Comparison of ENCODE assay signal across 13 mouse cellular contexts in the genomic region with DNA sequence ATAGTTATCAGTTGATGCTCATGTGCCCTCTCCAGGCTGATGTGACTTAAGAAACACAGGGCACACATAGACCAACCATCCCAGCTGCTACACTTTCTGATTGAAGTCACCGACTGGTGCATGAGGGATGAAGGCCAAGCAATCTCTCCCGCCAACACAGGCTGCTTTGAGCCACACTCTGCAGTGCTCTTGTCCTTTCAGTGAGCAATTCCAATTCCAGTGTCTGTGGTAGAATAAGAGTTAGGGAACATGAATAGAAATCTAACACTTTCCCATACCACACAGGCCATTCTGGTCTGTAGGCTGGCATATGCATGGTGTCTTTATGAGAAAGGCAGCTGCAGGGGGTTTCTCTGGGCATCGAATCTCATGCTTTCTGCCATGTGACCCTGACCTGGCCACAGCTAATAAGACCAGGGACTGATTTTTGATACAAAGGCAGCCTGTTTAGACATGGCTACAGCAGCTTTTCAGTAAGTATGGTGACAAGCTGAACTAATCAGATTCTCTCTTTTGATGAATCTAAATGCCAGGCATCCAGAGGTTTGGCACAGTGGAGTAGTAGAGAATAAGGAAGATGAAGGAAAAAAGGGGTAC.
DNase-seq lines count a peak whose midpoint lies in the region; ATAC-seq and TF ChIP-seq lines count a peak whose summit lies in the region.
"Had no signal": no experiment of that assay in that cellular context is flagged by ENCODE, and none has a peak within 500 bp of the region (broad histone marks: within the 10 kb centered on the region; RNA-seq: fewer than 3 reads in every experiment).

No protein-coding gene starts in this region.

- H3K27ac ChIP-seq in left cerebral cortex, adult 2 months, result no peak overlapping the region
- no peak overlapping the region for H3K27ac ChIP-seq in hindbrain, embryonic 12.5 days
- no peak overlapping the region for H3K27ac ChIP-seq in midbrain, embryonic 15.5 days

- no peak overlapping the region for H3K4me2 ChIP-seq in hindbrain, embryonic 12.5 days (replicated peaks)
- H3K4me2 ChIP-seq in midbrain, embryonic 15.5 days, result no peak overlapping the region

- no peaks in the 10 kb centered on the region for H3K36me3 ChIP-seq in hindbrain, embryonic 12.5 days
- H3K36me3 ChIP-seq in midbrain, embryonic 15.5 days (replicated peaks), result no peaks in the 10 kb centered on the region
- H3K36me3 ChIP-seq: G1E had no signal

- 50% methylated on average over 3 of the region's 3 CpGs for WGBS in hindbrain, embryonic 12.5 days
- WGBS in midbrain, embryonic 15.5 days, result 34% methylated on average over 3 of the region's 3 CpGs

- intact Hi-C loops in left cerebral cortex, postnatal 25 days (cut with DNase I), result no loop called here
- intact Hi-C loops in left cerebral cortex, adult 2 months (cut with DNase I), result no loop called here

- ATAC-seq in hindbrain, embryonic 12.5 days (ENCODE audit: low FRiP score), result peak; percentile 54
- peak; percentile 88 for ATAC-seq in midbrain, embryonic 15.5 days (replicated peaks)
- ATAC-seq in inflammation-experienced regulatory T-cells, adult 6 months, result no peak

- H3K9ac ChIP-seq in hindbrain, embryonic 12.5 days, result no peak overlapping the region
- no peak overlapping the region for H3K9ac ChIP-seq in midbrain, embryonic 15.5 days

- peak; percentile 36 to 39 for DNase-seq in cerebellum, postnatal 10 days
- DNase-seq in cerebellum, postnatal 25 days, result no peak
- peak; percentile 6 to 27 for DNase-seq in left cerebral cortex, postnatal 25 days (ENCODE audit: low spot score in 2 of 2)
- no peak for DNase-seq in left cerebral cortex, adult 2 months (ENCODE audit: extremely low spot score in 1 of 2, low spot score in 2 of 2)
- no peak for DNase-seq in spleen, adult 18-20 months
- DNase-seq: adrenal gland, adult 8-10 months; cerebellum, adult 18-20 months; kidney, postnatal 25 days; liver had no signal

- peaks cover 4% of the 10 kb centered on the region; the same call in 1 of the 2 replicates for H3K4me1 ChIP-seq in hindbrain, embryonic 12.5 days
- H3K4me1 ChIP-seq in midbrain, embryonic 15.5 days, result 0 out of 2 replicates have a peak, but pooled peaks cover 5% of the 10 kb centered on the region

- TF ChIP-seq CTCF in left cerebral cortex, adult 2 months (IDR thresholded peaks at IDR 0.05), result no peak

- H3K27me3 ChIP-seq in hindbrain, embryonic 12.5 days, result no peaks in the 10 kb centered on the region
- H3K27me3 ChIP-seq in midbrain, embryonic 15.5 days (replicated peaks), result no peaks in the 10 kb centered on the region

- H3K4me3 ChIP-seq in left cerebral cortex, adult 2 months, result no peak overlapping the region
- H3K4me3 ChIP-seq in hindbrain, embryonic 12.5 days, result no peak overlapping the region
- no peak overlapping the region for H3K4me3 ChIP-seq in midbrain, embryonic 15.5 days

- no peaks in the 10 kb centered on the region for H3K9me3 ChIP-seq in hindbrain, embryonic 12.5 days (replicated peaks)
- H3K9me3 ChIP-seq in midbrain, embryonic 15.5 days, result no peaks in the 10 kb centered on the region
- H3K9me3 ChIP-seq: G1E had no signal

Comparison
In these comparisons a context has a peak if more than half of its experiments do, and no peak if none do; other contexts are left out.
1. DNase-seq: peak in cerebellum, postnatal 10 days (2 of 2) and left cerebral cortex, postnatal 25 days (2 of 2); none in cerebellum, postnatal 25 days (0 of 2), left cerebral cortex, adult 2 months (0 of 2) and spleen, adult 18-20 months (0 of 2).